Mouse (Mus musculus) hindbrain, embryonic 15.5 days (tissue): Measurements from ENCODE around the gene Kcnh1. TPM values are rescaled to one million over a fixed set of nuclear protein-coding genes. Genes with fewer than 3 reads are reported as not detected.

ENCODE experiments used
- ATAC-seq: fragments of 200-750 bp; cut with Nextera tagmentation; 2 replicates; pipeline ENCODE4 v1.8.0; 2017; ENCODE audit warnings: low read depth, moderate number of reproducible peaks, moderate TSS enrichment; ENCODE audit not compliant: low FRiP score
- H3K27ac ChIP-seq: fragments of 300-500 bp; sonication (generic); replicated peaks from 2 replicates; pipeline ENCODE4 v1.5.1; 2015; ENCODE audit warnings: mild to moderate bottlenecking, inconsistent platforms
- H3K27me3 ChIP-seq: fragments of 300-500 bp; sonication (generic); 2 replicates; pipeline ENCODE4 v1.6.1; 2015; ENCODE audit warnings: control low read depth, inconsistent platforms
- H3K36me3 ChIP-seq: fragments of 300-500 bp; sonication (generic); 2 replicates; pipeline ENCODE4 v1.6.1; 2015; ENCODE audit warnings: control low read depth, inconsistent platforms
- H3K4me1 ChIP-seq: fragments of 300-500 bp; sonication (generic); replicated peaks from 2 replicates; pipeline ENCODE4 v1.6.1; 2015; ENCODE audit warnings: control low read depth, inconsistent platforms
- H3K4me2 ChIP-seq: fragments of 300-500 bp; sonication (generic); 2 replicates; pipeline ENCODE4 v1.6.1; 2015; ENCODE audit warnings: moderate library complexity, mild to moderate bottlenecking, inconsistent platforms
- H3K4me3 ChIP-seq: fragments of 300-500 bp; sonication (generic); 2 replicates; pipeline ENCODE4 v1.5.1; 2015; ENCODE audit warnings: mild to moderate bottlenecking, inconsistent platforms
- H3K9ac ChIP-seq: fragments of 300-500 bp; sonication (generic); 2 replicates; pipeline ENCODE4 v1.6.1; 2015; ENCODE audit warnings: inconsistent platforms
- H3K9me3 ChIP-seq: fragments of 300-500 bp; sonication (generic); 2 replicates; pipeline ENCODE4 v1.6.1; 2016; ENCODE audit warnings: control low read depth, inconsistent platforms
- WGBS: fragments of 180-500 bp; shearing (Covaris S2); methylation state at CpG from one replicate; pipeline ENCODE4 v1.1.7; 2015; 5-methylcytosine and 5-hydroxymethylcytosine counted together
- polyA plus RNA-seq: library from polyadenylated mRNA; unstranded; fragments of >200 nt; fragmentation: Nextera tagmentation; extraction: Ambion mirVana; gene quantifications from 2 replicates; pipeline ENCODE4 v1.2.1, GENCODE M21; 2015

The Kcnh1 gene
- polyA plus RNA-seq, 1 experiment from 2014 or later, result 3.6 TPM

GRCm38 (mm10) chr1:192431423-192431822 is 240.8 kb downstream of the Kcnh1 start:
- H3K4me3 ChIP-seq, result no peak overlapping the region
- H3K9ac ChIP-seq, result no peak overlapping the region
- H3K9me3 ChIP-seq, result no peaks in the 10 kb centered on the region
- H3K27ac ChIP-seq, result no peak overlapping the region
- H3K36me3 ChIP-seq, result no peaks in the 10 kb centered on the region
- H3K4me1 ChIP-seq, result 0 out of 2 replicates have a peak, but pooled peaks cover 3% of the 10 kb centered on the region
- no peak for ATAC-seq
- H3K27me3 ChIP-seq, result no peaks in the 10 kb centered on the region
- 81% methylated on average over 2 of the region's 2 CpGs for WGBS
- no peak overlapping the region for H3K4me2 ChIP-seq

GRCm38 (mm10) chr1:192435503-192435902 is 244.9 kb downstream of the Kcnh1 start:
- Histone ChIP-seq H3K9me3 (no peaks in the 10 kb centered on the region), H3K4me2 (no peak overlapping the region), H3K27me3 (no peaks in the 10 kb centered on the region), H3K4me3 (no peak overlapping the region), H3K36me3 (no peaks in the 10 kb centered on the region), H3K27ac (no peak overlapping the region), H3K4me1 (peaks cover 13% of the 10 kb centered on the region), H3K9ac (no peak overlapping the region)
- no peak for ATAC-seq
- 75% methylated on average over 2 of the region's 2 CpGs for WGBS

GRCm38 (mm10) chr1:192439151-192439837 is 248.7 kb downstream of the Kcnh1 start:
- Histone ChIP-seq H3K9ac (no peak overlapping the region), H3K4me3 (no peak overlapping the region), H3K27ac (no peak overlapping the region), H3K4me2 (no peak overlapping the region), H3K36me3 (no peaks in the 10 kb centered on the region), H3K27me3 (no peaks in the 10 kb centered on the region), H3K9me3 (no peaks in the 10 kb centered on the region), H3K4me1 (peaks cover 31% of the 10 kb centered on the region)
- no peak for ATAC-seq
- WGBS, result 59% methylated on average over 6 of the region's 6 CpGs

- H3K9me3 ChIP-seq, result no peaks in the 10 kb centered on the region
- no peak for ATAC-seq
- H3K9ac ChIP-seq, result no peak overlapping the region
- H3K36me3 ChIP-seq, result no peaks in the 10 kb centered on the region
- 0 out of 2 replicates have a peak overlapping the region, but pooled peaks have one; percentile 10 for H3K27ac ChIP-seq
- no peaks in the 10 kb centered on the region for H3K27me3 ChIP-seq
- WGBS, result 83% methylated on average over 5 of the region's 5 CpGs
- H3K4me2 ChIP-seq, result no peak overlapping the region
- no peak overlapping the region for H3K4me3 ChIP-seq
- peaks cover 38% of the 10 kb centered on the region for H3K4me1 ChIP-seq
Measured at GRCm38 (mm10) chr1:192442772-192443445, 252.3 kb downstream of the Kcnh1 start.

- 0 out of 2 replicates have a peak overlapping the region, but pooled peaks have one; percentile 1 for H3K4me2 ChIP-seq
- H3K36me3 ChIP-seq, result no peaks in the 10 kb centered on the region
- peaks cover 34% of the 10 kb centered on the region for H3K4me1 ChIP-seq
- no peaks in the 10 kb centered on the region for H3K9me3 ChIP-seq
- WGBS, result 70% methylated on average over 20 of the region's 20 CpGs
- 0 out of 2 replicates have a peak, but pooled peaks have one; percentile 6 for ATAC-seq
- H3K4me3 ChIP-seq, result no peak overlapping the region
- H3K27me3 ChIP-seq, result no peaks in the 10 kb centered on the region
- peak overlapping the region; percentile 60 for H3K27ac ChIP-seq
- H3K9ac ChIP-seq, result no peak overlapping the region
Measured at GRCm38 (mm10) chr1:192443998-192444657, 253.6 kb downstream of the Kcnh1 start.

GRCm38 (mm10) chr1:192444658-192445447 is 254.3 kb downstream of the Kcnh1 start:
- no peaks in the 10 kb centered on the region for H3K27me3 ChIP-seq
- H3K4me1 ChIP-seq, result peaks cover 29% of the 10 kb centered on the region
- no peaks in the 10 kb centered on the region for H3K36me3 ChIP-seq
- ATAC-seq, result peak; percentile 85
- 46% methylated on average over 7 of the region's 7 CpGs for WGBS
- H3K9ac ChIP-seq, result no peak overlapping the region
- H3K27ac ChIP-seq, result peak overlapping the region; percentile 60
- 0 out of 2 replicates have a peak overlapping the region, but pooled peaks have one; percentile 1 for H3K4me2 ChIP-seq
- no peak overlapping the region for H3K4me3 ChIP-seq
- H3K9me3 ChIP-seq, result no peaks in the 10 kb centered on the region

GRCm38 (mm10) chr1:192446158-192446557 is 255.6 kb downstream of the Kcnh1 start:
- Histone ChIP-seq H3K36me3 (no peaks in the 10 kb centered on the region), H3K9ac (no peak overlapping the region), H3K27me3 (no peaks in the 10 kb centered on the region), H3K4me1 (peaks cover 26% of the 10 kb centered on the region), H3K27ac (no peak overlapping the region), H3K9me3 (no peaks in the 10 kb centered on the region), H3K4me3 (no peak overlapping the region), H3K4me2 (no peak overlapping the region)
- ATAC-seq, result no peak
- 72% methylated on average over 5 of the region's 5 CpGs for WGBS

- no peak for ATAC-seq
- Histone ChIP-seq H3K9ac (no peak overlapping the region), H3K27me3 (no peaks in the 10 kb centered on the region), H3K4me2 (no peak overlapping the region), H3K9me3 (no peaks in the 10 kb centered on the region), H3K36me3 (no peaks in the 10 kb centered on the region), H3K4me1 (peaks cover 24% of the 10 kb centered on the region), H3K27ac (no peak overlapping the region), H3K4me3 (no peak overlapping the region)
- 70% methylated on average over 2 of the region's 2 CpGs for WGBS
Measured at GRCm38 (mm10) chr1:192447666-192448065, 257.1 kb downstream of the Kcnh1 start.

GRCm38 (mm10) chr1:192448512-192448911 is 257.9 kb downstream of the Kcnh1 start:
- 86% methylated on average over 1 of the region's 1 CpGs for WGBS
- no peak overlapping the region for H3K27ac ChIP-seq

GRCm38 (mm10) chr1:192449572-192450351 is 259.2 kb downstream of the Kcnh1 start:
- Histone ChIP-seq H3K36me3 (no peaks in the 10 kb centered on the region), H3K27me3 (no peaks in the 10 kb centered on the region), H3K9me3 (no peaks in the 10 kb centered on the region), H3K4me1 (peaks cover 4% of the 10 kb centered on the region), H3K4me3 (no peak overlapping the region), H3K9ac (no peak overlapping the region), H3K27ac (no peak overlapping the region), H3K4me2 (no peak overlapping the region)
- 66% methylated on average over 4 of the region's 4 CpGs for WGBS
- no peak for ATAC-seq

More at GRCm38 (mm10) chr1:192448512-192448911, 257.9 kb downstream of the Kcnh1 start:
- Histone ChIP-seq H3K36me3 (no peaks in the 10 kb centered on the region), H3K4me1 (peaks cover 15% of the 10 kb centered on the region), H3K27me3 (no peaks in the 10 kb centered on the region), H3K9ac (no peak overlapping the region), H3K4me3 (no peak overlapping the region), H3K9me3 (no peaks in the 10 kb centered on the region), H3K4me2 (no peak overlapping the region)
- ATAC-seq, result no peak

GRCm38 (mm10) chr1:192450425-192450824 is 259.9 kb downstream of the Kcnh1 start:
- Histone ChIP-seq H3K4me3 (no peak overlapping the region), H3K27ac (no peak overlapping the region), H3K4me1 (0 out of 2 replicates have a peak, but pooled peaks cover 5% of the 10 kb centered on the region), H3K4me2 (no peak overlapping the region), H3K9me3 (no peaks in the 10 kb centered on the region), H3K9ac (no peak overlapping the region), H3K36me3 (no peaks in the 10 kb centered on the region), H3K27me3 (no peaks in the 10 kb centered on the region)
- no peak for ATAC-seq
